Mouse (Mus musculus): ENCODE measurements around the gene Duox1. TPM values are rescaled to one million over a fixed set of nuclear protein-coding genes. Genes with fewer than 3 reads are reported as not detected.

Gene Duox1
- total and polyA plus RNA-seq, 3 experiments, result not detected

GRCm38 (mm10) chr2:122377215-122377674 is 61.8 kb downstream of the Duox1 start (continued):
- no peak for TF ChIP-seq GABPA (IDR thresholded peaks at IDR 0.05; ENCODE audit: insufficient replicate concordance, low read depth, low read length)
- no peak for TF ChIP-seq ZC3H11A (IDR thresholded peaks at IDR 0.05; ENCODE audit: low read depth, low read length)

GRCm38 (mm10) chr2:122377751-122378246 is 62.3 kb downstream of the Duox1 start:
- dilution Hi-C loops (cut with MboI; ENCODE audit: extremely low pct_ligation_motif_present, extremely low pct_unique_long_range_greater_than_20kb, low sequenced_read_pairs), result no loop called here
- H3K4me2 ChIP-seq (ENCODE audit: insufficient read depth, low read depth, poor library complexity, severe bottlenecking), result peak overlapping the region; percentile 62; the same call in 1 of the 2 replicates
- H3K79me2 ChIP-seq (replicated peaks; ENCODE audit: control insufficient read depth, extremely low read depth, insufficient read depth, poor library complexity, severe bottlenecking), result no peaks in the 10 kb centered on the region
- H3K4me3 ChIP-seq (replicated peaks in 1 of 3; ENCODE audit: low read depth in 2 of 3, low read length in 2 of 3, poor library complexity in 1 of 3), result peak overlapping the region; percentile 54 to 69 (median 62)
- TF ChIP-seq KAT2A (IDR thresholded peaks at IDR 0.05; ENCODE audit: insufficient replicate concordance, low read length) (peak; percentile 22; the same call in 1 of the 2 replicates), ELF1 (IDR thresholded peaks at IDR 0.05; ENCODE audit: low read depth, low read length) (peak; percentile 99), HCFC1 (IDR thresholded peaks at IDR 0.05; ENCODE audit: low read depth, low read length) (peak; percentile 17; the same call in 1 of the 2 replicates), SIN3A (IDR thresholded peaks at IDR 0.05; ENCODE audit: low read length) (no peak; the same call in 1 of the 2 replicates), NRF1 (IDR thresholded peaks at IDR 0.05; ENCODE audit: low read depth, low read length) (peak; percentile 74), JUN (IDR thresholded peaks at IDR 0.05; ENCODE audit: insufficient read depth, low read depth, low read length) (no peak), MAFK (IDR thresholded peaks at IDR 0.05; ENCODE audit: insufficient replicate concordance, low read length) (peak; percentile 98), RAD21 (IDR thresholded peaks at IDR 0.05; ENCODE audit: low read depth, low read length) (no peak), E2F4 (IDR thresholded peaks at IDR 0.05; ENCODE audit: insufficient replicate concordance, low read depth, low read length) (0 out of 2 replicates have a peak, but pooled peaks have one; percentile 27), BHLHE40 (IDR thresholded peaks at IDR 0.05; ENCODE audit: low read depth, low read length) (peak; percentile 75), TBP (conservative IDR thresholded peaks at IDR 0.05; ENCODE audit: low read depth, low read length) (peak; percentile 98; the same call in 1 of the 2 replicates)
- H3K27ac ChIP-seq (ENCODE audit: insufficient read depth, low read depth), result peak overlapping the region; percentile 78
- H3K9me3 ChIP-seq (replicated peaks; ENCODE audit: low read length), result no peaks in the 10 kb centered on the region
- in situ Hi-C loops (cut with MboI; ENCODE audit: low pct_ligation_motif_present, low pct_unique_long_range_greater_than_20kb, low sequenced_read_pairs), result loop anchor here (25.0 kb wide), 1 partner anchor 235 kb away; the partner anchor contains the start of gene Gatm
- peak overlapping the region; percentile 97 for H3K9ac ChIP-seq (ENCODE audit: insufficient read depth, low read depth)
- H3K27me3 ChIP-seq (replicated peaks), result peaks cover 3% of the 10 kb centered on the region
- peaks cover 12 to 41% of the 10 kb centered on the region in 2 experiments for H3K4me1 ChIP-seq (ENCODE audit: control insufficient read depth in 1 of 2, insufficient read depth in 2 of 2)
- H3K36me3 ChIP-seq (replicated peaks in 1 of 2; ENCODE audit: control insufficient read depth in 1 of 2, insufficient read depth in 1 of 2, low read length in 1 of 2), result no peaks in the 10 kb centered on the region
- peak; percentile 86 for DNase-seq (ENCODE audit: extremely low read depth)

GRCm38 (mm10) chr2:122378421-122379291 is 63.2 kb downstream of the Duox1 start:
- peaks cover 12 to 41% of the 10 kb centered on the region in 2 experiments for H3K4me1 ChIP-seq (ENCODE audit: control insufficient read depth in 1 of 2, insufficient read depth in 2 of 2)
- peak overlapping the region; percentile 49 for H3K9ac ChIP-seq (ENCODE audit: insufficient read depth, low read depth)
- TF ChIP-seq USF1 (IDR thresholded peaks at IDR 0.05; ENCODE audit: low read depth, low read length) (no peak), EP300 (IDR thresholded peaks at IDR 0.05; ENCODE audit: low read length) (0 out of 2 replicates have a peak, but pooled peaks have one; percentile 32), NELFE (IDR thresholded peaks at IDR 0.05; ENCODE audit: low read depth, low read length) (no peak), SIN3A (IDR thresholded peaks at IDR 0.05; ENCODE audit: low read length) (peak; percentile 74; the same call in 1 of the 2 replicates), ZC3H11A (IDR thresholded peaks at IDR 0.05; ENCODE audit: low read depth, low read length) (0 out of 2 replicates have a peak, but pooled peaks have one; percentile 3), CTCF (conservative IDR thresholded peaks at IDR 0.05 in 1 of 2, IDR thresholded peaks at IDR 0.05 in 1 of 2; ENCODE audit: low read depth in 2 of 2, low read length in 2 of 2) (peak in 1 of 2 experiments; percentile 77; a peak in 2 of 4 replicates), GABPA (IDR thresholded peaks at IDR 0.05; ENCODE audit: insufficient replicate concordance, low read depth, low read length) (no peak), RAD21 (IDR thresholded peaks at IDR 0.05; ENCODE audit: low read depth, low read length) (peak; percentile 76), JUND (conservative IDR thresholded peaks at IDR 0.05; ENCODE audit: low read depth, low read length) (no peak), ZMIZ1 (IDR thresholded peaks at IDR 0.05; ENCODE audit: low read depth, low read length) (no peak), MEF2A (IDR thresholded peaks at IDR 0.05; ENCODE audit: borderline replicate concordance, low read depth, low read length) (peak; percentile 50; the same call in 1 of the 2 replicates), MAX (IDR thresholded peaks at IDR 0.05; ENCODE audit: low read length) (peak; percentile 75), TBP (conservative IDR thresholded peaks at IDR 0.05; ENCODE audit: low read depth, low read length) (0 out of 2 replicates have a peak, but pooled peaks have one; percentile 45), MYC (IDR thresholded peaks at IDR 0.05; ENCODE audit: low read depth, low read length) (peak; percentile 70), SMC3 (IDR thresholded peaks at IDR 0.05; ENCODE audit: low read depth, low read length) (peak; percentile 53), UBTF (IDR thresholded peaks at IDR 0.05; ENCODE audit: low read depth, low read length) (0 out of 2 replicates have a peak, but pooled peaks have one; percentile 15)
- in situ Hi-C loops (cut with MboI; ENCODE audit: low pct_ligation_motif_present, low pct_unique_long_range_greater_than_20kb, low sequenced_read_pairs), result loop anchor here (25.0 kb wide), 1 partner anchor 234 kb away; the partner anchor contains the start of gene Gatm
- peaks cover 3% of the 10 kb centered on the region for H3K27me3 ChIP-seq (replicated peaks)
- DNase-seq (ENCODE audit: extremely low read depth), result peak; percentile 57
- peak overlapping the region; percentile 18 to 62 (median 54) for H3K4me3 ChIP-seq (replicated peaks in 1 of 3; ENCODE audit: low read depth in 2 of 3, low read length in 2 of 3, poor library complexity in 1 of 3)
- dilution Hi-C loops (cut with MboI; ENCODE audit: extremely low pct_ligation_motif_present, extremely low pct_unique_long_range_greater_than_20kb, low sequenced_read_pairs), result no loop called here
- H3K27ac ChIP-seq (ENCODE audit: insufficient read depth, low read depth), result no peak overlapping the region
- H3K4me2 ChIP-seq (ENCODE audit: insufficient read depth, low read depth, poor library complexity, severe bottlenecking), result peak overlapping the region; percentile 62; the same call in 1 of the 2 replicates
- H3K79me2 ChIP-seq (replicated peaks; ENCODE audit: control insufficient read depth, extremely low read depth, insufficient read depth, poor library complexity, severe bottlenecking), result no peaks in the 10 kb centered on the region
- H3K36me3 ChIP-seq (replicated peaks in 1 of 2; ENCODE audit: control insufficient read depth in 1 of 2, insufficient read depth in 1 of 2, low read length in 1 of 2), result no peaks in the 10 kb centered on the region
- no peaks in the 10 kb centered on the region for H3K9me3 ChIP-seq (replicated peaks; ENCODE audit: low read length)

Measured in CH12.LX (cell line).